Mouse (Mus musculus) myocyte (in vitro differentiated cells): ENCODE results near the gene Zfp839. TPM values are rescaled to one million over a fixed set of nuclear protein-coding genes. Genes with fewer than 3 reads are reported as not detected.
A peak's percentile ranks its signal among the peaks of the same experiment; 100 is the strongest.

Experiments used
- H3K27me3 ChIP-seq: one replicate; pipeline ENCODE4 v1.6.1; 2011; ENCODE audit not compliant: control insufficient read depth, insufficient read depth, insufficient read length
- H3K36me3 ChIP-seq: one replicate; pipeline ENCODE4 v1.6.1; 2011; ENCODE audit not compliant: control insufficient read depth, insufficient read depth
- H3K4me2 ChIP-seq: one replicate; pipeline ENCODE4 v1.6.1; 2011; ENCODE audit warnings: low read depth, control low read depth
- H3K4me3 ChIP-seq: one replicate; pipeline ENCODE4 v1.5.1; 2011; ENCODE audit warnings: mild to moderate bottlenecking, control low read depth, moderate library complexity
- H3K79me2 ChIP-seq: one replicate; pipeline ENCODE4 v1.6.1; 2011; ENCODE audit not compliant: control insufficient read depth, insufficient read depth
- H3ac ChIP-seq: one replicate; pipeline ENCODE4 v1.6.1; 2011; ENCODE audit not compliant: control insufficient read depth, insufficient read length
- CEBPB ChIP-seq: IDR thresholded peaks from 2 replicates; pipeline ENCODE4 v1.6.1; 2011; ENCODE audit warnings: mild to moderate bottlenecking, moderate library complexity; ENCODE audit not compliant: poor library complexity, insufficient read depth, severe bottlenecking
- E2F4 ChIP-seq: IDR thresholded peaks from one replicate; pipeline ENCODE4 v1.6.1; 2011; ENCODE audit warnings: mild to moderate bottlenecking, control low read depth, moderate library complexity; ENCODE audit not compliant: insufficient read depth
- MAX ChIP-seq: IDR thresholded peaks from one replicate; pipeline ENCODE4 v1.6.1; 2011; ENCODE audit warnings: low read depth, mild to moderate bottlenecking, control low read depth
- MYOD1 ChIP-seq, 3 experiments: IDR thresholded peaks; one replicate each; pipeline ENCODE4 v1.6.1; 2011; ENCODE audit warnings: control low read depth in 2 of 3, low read depth in 2 of 3, mild to moderate bottlenecking in 2 of 3, moderate library complexity in 1 of 3; ENCODE audit not compliant: insufficient read length in 2 of 3, control insufficient read depth in 1 of 3
- MYOG ChIP-seq, 3 experiments: IDR thresholded peaks; one replicate each; pipeline ENCODE4 v1.6.1; 2011; ENCODE audit warnings: control low read depth in 2 of 3, low read depth in 2 of 3, mild to moderate bottlenecking in 2 of 3; ENCODE audit not compliant: insufficient read length in 2 of 3, control insufficient read depth in 1 of 3, insufficient read depth in 1 of 3
- POLR2A ChIP-seq: IDR thresholded peaks from one replicate; pipeline ENCODE4 v1.6.1; 2011; ENCODE audit warnings: low read depth, mild to moderate bottlenecking, control low read depth, moderate library complexity; ENCODE audit not compliant: insufficient read length
- POLR2AphosphoS2 ChIP-seq: IDR thresholded peaks from one replicate; pipeline ENCODE4 v1.6.1; 2011; ENCODE audit warnings: low read depth, control low read depth; ENCODE audit not compliant: insufficient read length
- REST ChIP-seq: IDR thresholded peaks from one replicate; pipeline ENCODE4 v1.6.1; 2011; ENCODE audit warnings: mild to moderate bottlenecking, control low read depth, moderate library complexity; ENCODE audit not compliant: insufficient read depth, insufficient read length
- SRF ChIP-seq: IDR thresholded peaks from one replicate; pipeline ENCODE4 v1.6.1; 2011; ENCODE audit warnings: low read depth; ENCODE audit not compliant: control insufficient read depth, insufficient read length
- TCF12 ChIP-seq: IDR thresholded peaks from one replicate; pipeline ENCODE4 v1.6.1; 2011; ENCODE audit warnings: mild to moderate bottlenecking, control low read depth; ENCODE audit not compliant: poor library complexity, insufficient read depth, severe bottlenecking
- TCF3 ChIP-seq: IDR thresholded peaks from one replicate; pipeline ENCODE4 v1.6.1; 2011; ENCODE audit warnings: low read depth, control low read depth; ENCODE audit not compliant: insufficient read length
- USF1 ChIP-seq: IDR thresholded peaks from one replicate; pipeline ENCODE4 v1.6.1; 2011; ENCODE audit warnings: low read depth, mild to moderate bottlenecking, control low read depth, moderate library complexity
- polyA plus RNA-seq: library from polyadenylated mRNA; unstranded; fragments of >200 nt; fragmentation: generic; extraction: Trizol; gene quantifications from one replicate; pipeline ENCODE4 v1.2.1, GENCODE M21; 2012; ENCODE audit warnings: missing spikeins

The Zfp839 gene
- polyA plus RNA-seq, 1 experiment, result 3.1 TPM

- Histone ChIP-seq H3K36me3 (no peaks in the 10 kb centered on the region), H3K79me2 (no peaks in the 10 kb centered on the region), H3K27me3 (no peaks in the 10 kb centered on the region), H3ac (no peak within 1 kb of the TSS), H3K4me2 (peak within 1 kb of the TSS; percentile 95), H3K4me3 (peak within 1 kb of the TSS; percentile 47)
- no peak for TF ChIP-seq MAX
- peak; percentile 69 for TF ChIP-seq POLR2A
- peak; percentile 70 for TF ChIP-seq POLR2AphosphoS2
These were observed 9.5 kb upstream of the Zfp839 start, which contains the start of gene Mok for GRCm38 (mm10) chr12:110840348-110841198. Gene Mok (minus strand): TSS chr12:110840939.

- no peaks in the 10 kb centered on the region for H3K79me2 ChIP-seq
- no peaks in the 10 kb centered on the region for H3K27me3 ChIP-seq
- H3K4me2 ChIP-seq, result no peak overlapping the region
- H3K36me3 ChIP-seq, result no peaks in the 10 kb centered on the region
- no peak overlapping the region for H3ac ChIP-seq
- no peak for TF ChIP-seq TCF12
- no peak for TF ChIP-seq MYOD1 (IDR thresholded peaks at IDR 0.05; ENCODE audit: control insufficient read depth in 1 of 3, insufficient read length in 2 of 3, low read depth in 2 of 3)
- TF ChIP-seq TCF3, result no peak
- no peak for TF ChIP-seq POLR2A
- TF ChIP-seq REST, result no peak
- no peak for TF ChIP-seq POLR2AphosphoS2
- TF ChIP-seq SRF, result no peak
- no peak for TF ChIP-seq MAX
- TF ChIP-seq CEBPB, result no peak
- TF ChIP-seq E2F4, result no peak
- no peak for TF ChIP-seq USF1
- H3K4me3 ChIP-seq, result no peak overlapping the region
These were observed 8.1 kb upstream of the Zfp839 start for GRCm38 (mm10) chr12:110841731-110842493.

GRCm38 (mm10) chr12:110843194-110844048, 6.6 kb upstream of the Zfp839 start:
- Histone ChIP-seq H3K4me3 (peak overlapping the region; percentile 40), H3ac (no peak overlapping the region)

GRCm38 (mm10) chr12:110844227-110845130, 5.6 kb upstream of the Zfp839 start:
- no peaks in the 10 kb centered on the region for H3K79me2 ChIP-seq
- no peaks in the 10 kb centered on the region for H3K36me3 ChIP-seq
- H3K4me3 ChIP-seq, result peak overlapping the region; percentile 40
- H3ac ChIP-seq, result no peak overlapping the region
- no peaks in the 10 kb centered on the region for H3K27me3 ChIP-seq
- peak overlapping the region; percentile 100 for H3K4me2 ChIP-seq
- TF ChIP-seq CEBPB (no peak), POLR2A (no peak), E2F4 (no peak), TCF3 (no peak), REST (no peak), MYOG (IDR thresholded peaks at IDR 0.05; ENCODE audit: control insufficient read depth in 1 of 3, insufficient read depth in 1 of 3, insufficient read length in 2 of 3, low read depth in 2 of 3) (peak in 1 of 3 experiments; percentile 57), MYOD1 (IDR thresholded peaks at IDR 0.05; ENCODE audit: control insufficient read depth in 1 of 3, insufficient read length in 2 of 3, low read depth in 2 of 3) (peak in 2 of 3 experiments; percentile 35 to 68), USF1 (no peak), MAX (no peak)

More at GRCm38 (mm10) chr12:110843194-110844048, 6.6 kb upstream of the Zfp839 start:
- Histone ChIP-seq H3K79me2 (no peaks in the 10 kb centered on the region), H3K36me3 (no peaks in the 10 kb centered on the region), H3K4me2 (peak overlapping the region; percentile 100), H3K27me3 (no peaks in the 10 kb centered on the region)
- TF ChIP-seq MAX (no peak), TCF12 (no peak), POLR2AphosphoS2 (no peak), E2F4 (no peak), POLR2A (no peak), USF1 (no peak), MYOD1 (IDR thresholded peaks at IDR 0.05; ENCODE audit: control insufficient read depth in 1 of 3, insufficient read length in 2 of 3, low read depth in 2 of 3) (no peak), REST (no peak), CEBPB (no peak)
